Mouse (Mus musculus) ES-E14 (cell line): ENCODE results near the gene Tm9sf3.

ENCODE experiments used
- CHD2 ChIP-seq: IDR thresholded peaks from 2 replicates; pipeline ENCODE4 v1.6.1; 2014; ENCODE audit warnings: mild to moderate bottlenecking, low read depth, low read length, inconsistent platforms
- HCFC1 ChIP-seq: IDR thresholded peaks from 2 replicates; pipeline ENCODE4 v1.6.1; 2012; ENCODE audit warnings: low read length, inconsistent platforms, borderline replicate concordance; ENCODE audit not compliant: insufficient read depth
- MAFK ChIP-seq: IDR thresholded peaks from 2 replicates; pipeline ENCODE4 v1.6.1; 2014; ENCODE audit warnings: mild to moderate bottlenecking, low read depth, low read length, inconsistent platforms; ENCODE audit not compliant: insufficient read depth
- ZC3H11A ChIP-seq: IDR thresholded peaks from 2 replicates; pipeline ENCODE4 v1.6.1; 2012; ENCODE audit warnings: low read depth, mild to moderate bottlenecking, inconsistent platforms, low read length, borderline replicate concordance

- TF ChIP-seq HCFC1 (no peak), CHD2 (no peak), ZC3H11A (no peak), MAFK (no peak)
Measured at GRCm38 (mm10) chr19:41241997-41242396, 21.8 kb downstream of the Tm9sf3 start.
